Mouse (Mus musculus): Measurements from ENCODE around the gene Gnpat. TPM values are rescaled to one million over a fixed set of nuclear protein-coding genes. Genes with fewer than 3 reads are reported as not detected.

Gnpat gene
- total and polyA plus RNA-seq, 3 experiments = 74.3 to 637 (median 117) TPM

- Histone ChIP-seq H3K27me3 (ENCODE audit: control insufficient read depth in 1 of 2, insufficient read depth in 2 of 2, low read length in 2 of 2) (no peaks in the 10 kb centered on the region), H3K9me3 (replicated peaks; ENCODE audit: insufficient read depth, low read length) (no peaks in the 10 kb centered on the region), H3K79me2 (ENCODE audit: control insufficient read depth, insufficient read depth, low read length, poor library complexity) (peaks cover 57% of the 10 kb centered on the region), H3K27ac (ENCODE audit: control insufficient read depth, low read depth, low read length) (no peak overlapping the region), H3K9ac (ENCODE audit: control insufficient read depth, low read depth, low read length, poor library complexity, severe bottlenecking) (peak overlapping the region; percentile 98), H3K36me3 (ENCODE audit: control insufficient read depth in 1 of 2, insufficient read depth in 2 of 2, low read length in 2 of 2) (peaks cover 14 to 29% of the 10 kb centered on the region in 2 experiments), H3K4me3 (ENCODE audit: control insufficient read depth in 1 of 2, insufficient read depth in 1 of 2, low read depth in 2 of 2, low read length in 2 of 2) (peak overlapping the region in 1 of 2 experiments; percentile 95; a peak in 3 of 4 replicates), H3K4me1 (ENCODE audit: control insufficient read depth in 1 of 2, insufficient read depth in 2 of 2, low read length in 2 of 2) (peaks cover 0 to 19% of the 10 kb centered on the region in 2 experiments; a peak in 3 of 4 replicates)
- no peak for DNase-seq (ENCODE audit: low read depth, low spot score)
- no peak for TF ChIP-seq UBTF (IDR thresholded peaks at IDR 0.05; ENCODE audit: borderline replicate concordance, insufficient read depth, low read depth, low read length)
Measured at GRCm38 (mm10) chr8:124896010-124896631, 33.3 kb downstream of the Gnpat start.

- peak overlapping the region; percentile 78 to 95 for H3K4me3 ChIP-seq (ENCODE audit: control insufficient read depth in 1 of 2, insufficient read depth in 1 of 2, low read depth in 2 of 2, low read length in 2 of 2)
- H3K27me3 ChIP-seq (ENCODE audit: control insufficient read depth in 1 of 2, insufficient read depth in 2 of 2, low read length in 2 of 2) = no peaks in the 10 kb centered on the region
- peaks cover 16 to 29% of the 10 kb centered on the region in 2 experiments for H3K36me3 ChIP-seq (ENCODE audit: control insufficient read depth in 1 of 2, insufficient read depth in 2 of 2, low read length in 2 of 2)
- TF ChIP-seq CTCF (IDR thresholded peaks at IDR 0.05 in 2 of 3, conservative IDR thresholded peaks at IDR 0.05 in 1 of 3; ENCODE audit: control insufficient read depth in 1 of 3, insufficient read depth in 1 of 3, low read depth in 2 of 3, low read length in 3 of 3, poor library complexity in 1 of 3, severe bottlenecking in 1 of 3) (peak in 2 of 3 experiments; percentile 45 to 50; a peak in 4 of 6 replicates), CHD2 (IDR thresholded peaks at IDR 0.05; ENCODE audit: low read length) (no peak), HCFC1 (IDR thresholded peaks at IDR 0.05; ENCODE audit: low read depth, low read length) (peak; percentile 28; the same call in 1 of the 2 replicates), POLR2AphosphoS2 (IDR thresholded peaks at IDR 0.05; ENCODE audit: low read length) (no peak), MAX (IDR thresholded peaks at IDR 0.05; ENCODE audit: low read length) (peak; percentile 61; the same call in 1 of the 2 replicates)
- DNase-seq (ENCODE audit: low read depth, low spot score) = peak; percentile 63
- peaks cover 58% of the 10 kb centered on the region for H3K79me2 ChIP-seq (ENCODE audit: control insufficient read depth, insufficient read depth, low read length, poor library complexity)
- peak overlapping the region; percentile 70 for H3K27ac ChIP-seq (ENCODE audit: control insufficient read depth, low read depth, low read length)
- H3K4me1 ChIP-seq (ENCODE audit: control insufficient read depth in 1 of 2, insufficient read depth in 2 of 2, low read length in 2 of 2) = peaks cover 0 to 19% of the 10 kb centered on the region in 2 experiments; a peak in 3 of 4 replicates
- H3K9me3 ChIP-seq (replicated peaks; ENCODE audit: insufficient read depth, low read length) = no peaks in the 10 kb centered on the region
- H3K9ac ChIP-seq (ENCODE audit: control insufficient read depth, low read depth, low read length, poor library complexity, severe bottlenecking) = peak overlapping the region; percentile 98
Measured at GRCm38 (mm10) chr8:124896632-124897385, 34.0 kb downstream of the Gnpat start.

- peaks cover 0 to 19% of the 10 kb centered on the region in 2 experiments; a peak in 3 of 4 replicates for H3K4me1 ChIP-seq (ENCODE audit: control insufficient read depth in 1 of 2, insufficient read depth in 2 of 2, low read length in 2 of 2)
- peak within 1 kb of the TSS; percentile 80 for H3K27ac ChIP-seq (ENCODE audit: control insufficient read depth, low read depth, low read length)
- no peaks in the 10 kb centered on the region for H3K9me3 ChIP-seq (replicated peaks; ENCODE audit: insufficient read depth, low read length)
- peak; percentile 96 for DNase-seq (ENCODE audit: low read depth, low spot score)
- peak within 1 kb of the TSS; percentile 99 for H3K9ac ChIP-seq (ENCODE audit: control insufficient read depth, low read depth, low read length, poor library complexity, severe bottlenecking)
- peaks cover 66% of the 10 kb centered on the region for H3K79me2 ChIP-seq (ENCODE audit: control insufficient read depth, insufficient read depth, low read length, poor library complexity)
- H3K27me3 ChIP-seq (ENCODE audit: control insufficient read depth in 1 of 2, insufficient read depth in 2 of 2, low read length in 2 of 2) = no peaks in the 10 kb centered on the region
- peak within 1 kb of the TSS; percentile 92 to 98 for H3K4me3 ChIP-seq (ENCODE audit: control insufficient read depth in 1 of 2, insufficient read depth in 1 of 2, low read depth in 2 of 2, low read length in 2 of 2)
- H3K36me3 ChIP-seq (ENCODE audit: control insufficient read depth in 1 of 2, insufficient read depth in 2 of 2, low read length in 2 of 2) = peaks cover 19 to 29% of the 10 kb centered on the region in 2 experiments
- peak; percentile 89 to 94 for TF ChIP-seq POLR2A (IDR thresholded peaks at IDR 0.05; ENCODE audit: control insufficient read depth in 1 of 2, insufficient read depth in 1 of 2, low read depth in 1 of 2, low read length in 2 of 2, poor library complexity in 1 of 2)
- TF ChIP-seq MYC (IDR thresholded peaks at IDR 0.05; ENCODE audit: low read depth, low read length) = peak; percentile 34; the same call in 1 of the 2 replicates
- peak; percentile 93 for TF ChIP-seq KAT2A (conservative IDR thresholded peaks at IDR 0.05; ENCODE audit: low read depth, low read length)
- TF ChIP-seq POLR2AphosphoS2 (IDR thresholded peaks at IDR 0.05; ENCODE audit: low read length) = peak; percentile 81; the same call in 1 of the 2 replicates
- peak; percentile 92 for TF ChIP-seq NRF1 (IDR thresholded peaks at IDR 0.05; ENCODE audit: insufficient read depth, low read depth, low read length, poor library complexity, severe bottlenecking)
- peak; percentile 58; the same call in 1 of the 2 replicates for TF ChIP-seq UBTF (IDR thresholded peaks at IDR 0.05; ENCODE audit: borderline replicate concordance, insufficient read depth, low read depth, low read length)
- 0 out of 2 replicates have a peak, but pooled peaks have one; percentile 52 for TF ChIP-seq MAZ (IDR thresholded peaks at IDR 0.05; ENCODE audit: low read depth, low read length)
- no peak for TF ChIP-seq E2F4 (IDR thresholded peaks at IDR 0.05; ENCODE audit: borderline replicate concordance, low read depth, low read length)
- peak; percentile 18; the same call in 1 of the 2 replicates for TF ChIP-seq MAX (IDR thresholded peaks at IDR 0.05; ENCODE audit: low read length)
- no peak for TF ChIP-seq SMC3 (IDR thresholded peaks at IDR 0.05; ENCODE audit: low read depth, low read length)
- peak; percentile 93 for TF ChIP-seq HCFC1 (IDR thresholded peaks at IDR 0.05; ENCODE audit: low read depth, low read length)
- TF ChIP-seq GABPA (IDR thresholded peaks at IDR 0.05; ENCODE audit: low read depth, low read length) = no peak
- TF ChIP-seq BHLHE40 (IDR thresholded peaks at IDR 0.05; ENCODE audit: borderline replicate concordance, low read depth, low read length) = no peak
- peak; percentile 61 for TF ChIP-seq TCF12 (IDR thresholded peaks at IDR 0.05; ENCODE audit: low read depth, low read length)
- TF ChIP-seq EP300 (IDR thresholded peaks at IDR 0.05; ENCODE audit: low read depth in 1 of 2, low read length in 2 of 2) = no peak
- TF ChIP-seq MYB (IDR thresholded peaks at IDR 0.05; ENCODE audit: low read depth, low read length) = peak; percentile 97
- TF ChIP-seq MXI1 (IDR thresholded peaks at IDR 0.05; ENCODE audit: low read depth, low read length) = peak; percentile 88
Measured at GRCm38 (mm10) chr8:124897386-124898250, 34.8 kb downstream of the Gnpat start, which contains the start of the genes Exoc8 and Sprtn. Gene Exoc8 (minus strand): TSS chr8:124897705. Gene Sprtn (plus strand): TSS chr8:124897886.

Data from MEL (cell line).